Mouse (Mus musculus) monocyte, adult 59 days (primary cell): ENCODE measurements around the gene Col4a6. TPM values are rescaled to one million over a fixed set of nuclear protein-coding genes. Genes with fewer than 3 reads are reported as not detected.

Experiments used
- total RNA-seq, 2 experiments: library from RNA; stranded (reverse); gene quantifications; one replicate each; pipeline ENCODE4 v1.2.4; 2023

The Col4a6 gene
- total RNA-seq, result not detected

GRCm38 (mm10) chrX:141473470-141474302 is at the start of gene Col4a6:
TSS of gene Col4a6 (minus strand) at chrX:141474076.

GRCm38 (mm10) chrX:141475110-141475509 is 1.2 kb upstream of the Col4a6 start, which contains the start of gene Col4a5:
TSS of gene Col4a5 (plus strand) at chrX:141475385.

Other genes starting within 250 kb of the Col4a6 start
- not detected for gene Col4a5, start 1.3 kb upstream of the Col4a6 start, total RNA-seq